ENCODE assay signal across 8 mouse cellular contexts in genomic region chr9:102719936-102720566, GRCm38 (mm10). TPM values are rescaled to one million over a fixed set of nuclear protein-coding genes. Genes with fewer than 3 reads are reported as not detected.
DNase-seq lines count a peak whose midpoint lies in the region; ATAC-seq and TF ChIP-seq lines count a peak whose summit lies in the region.

No protein-coding gene starts in this region.

- H3K4me1 ChIP-seq in cerebellum, adult 2 months (ENCODE audit: control insufficient read depth, insufficient read depth, low read length), result peaks cover 23% of the 10 kb centered on the region
- peaks cover 85% of the 10 kb centered on the region for H3K4me1 ChIP-seq in embryonic facial prominence, embryonic 10.5 days
- H3K4me1 ChIP-seq in hindbrain, embryonic 16.5 days (ENCODE audit: control insufficient read depth, insufficient read depth, low read depth, low read length), result peaks cover 69% of the 10 kb centered on the region

- WGBS in cerebellum, adult 2 months, result 52% methylated on average over 17 of the region's 17 CpGs
- WGBS in embryonic facial prominence, embryonic 10.5 days, result 70% methylated on average over 17 of the region's 17 CpGs
- 47% methylated on average over 17 of the region's 17 CpGs for WGBS in hindbrain, embryonic 16.5 days

- H3K36me3 ChIP-seq in embryonic facial prominence, embryonic 10.5 days (replicated peaks), result peaks cover 53% of the 10 kb centered on the region
- H3K36me3 ChIP-seq in hindbrain, embryonic 16.5 days (ENCODE audit: control insufficient read depth, insufficient read depth, low read length), result peaks cover 31% of the 10 kb centered on the region

- no peak for TF ChIP-seq CTCF in cerebellum, adult 2 months (IDR thresholded peaks at IDR 0.05; ENCODE audit: borderline replicate concordance, insufficient read depth, low read depth, low read length)

- H3K27me3 ChIP-seq in cerebellum, adult 2 months (ENCODE audit: control insufficient read depth, insufficient read depth, low read length), result no peaks in the 10 kb centered on the region
- H3K27me3 ChIP-seq in embryonic facial prominence, embryonic 10.5 days (replicated peaks; ENCODE audit: low read depth, poor library complexity, severe bottlenecking), result peaks cover 4% of the 10 kb centered on the region; the same call in 1 of the 2 replicates
- no peaks in the 10 kb centered on the region for H3K27me3 ChIP-seq in hindbrain, embryonic 16.5 days (replicated peaks; ENCODE audit: control insufficient read depth, insufficient read depth, low read length)

- no peak for TF ChIP-seq POLR2A in cerebellum, adult 2 months (IDR thresholded peaks at IDR 0.05; ENCODE audit: borderline replicate concordance, insufficient read depth, low read length)

- no peak for ATAC-seq in hindbrain, embryonic 16.5 days

- H3K4me3 ChIP-seq in cerebellum, adult 2 months (replicated peaks; ENCODE audit: insufficient read depth, low read depth, low read length), result peak overlapping the region; percentile 28
- peak overlapping the region; percentile 87 for H3K4me3 ChIP-seq in embryonic facial prominence, embryonic 10.5 days
- peak overlapping the region; percentile 89 for H3K4me3 ChIP-seq in hindbrain, embryonic 16.5 days (ENCODE audit: low read length)

- H3K9ac ChIP-seq in hindbrain, embryonic 16.5 days (ENCODE audit: low read depth, low read length), result peak overlapping the region; percentile 98

- H3K4me2 ChIP-seq in hindbrain, embryonic 16.5 days (ENCODE audit: low read length), result peak overlapping the region; percentile 93

- DNase-seq in cerebellum, adult 2 months, result peak in 1 of 2 experiments; percentile 30
- DNase-seq in cerebellum, adult 8-10 months, result no peak
- DNase-seq in embryonic facial prominence, embryonic 10.5 days (ENCODE audit: low spot score), result no peak
- peak; percentile 18 for DNase-seq in lung, postnatal 36 days
- DNase-seq in right cerebral cortex, postnatal 36 days (ENCODE audit: low spot score in 2 of 2), result no peak
- DNase-seq in cerebellum, postnatal 4 days (ENCODE audit: low spot score in 2 of 2), result no peak
- no peak for DNase-seq in layer of hippocampus, adult 9-11 months

- H3K9me3 ChIP-seq in embryonic facial prominence, embryonic 10.5 days, result no peaks in the 10 kb centered on the region
- H3K9me3 ChIP-seq in hindbrain, embryonic 16.5 days (ENCODE audit: control insufficient read depth, low read length), result no peaks in the 10 kb centered on the region

- no peak overlapping the region; the same call in 1 of the 2 replicates for H3K27ac ChIP-seq in cerebellum, adult 2 months (ENCODE audit: insufficient read depth, low read length)
- peak overlapping the region; percentile 68 for H3K27ac ChIP-seq in embryonic facial prominence, embryonic 10.5 days (replicated peaks)
- peak overlapping the region; percentile 98 for H3K27ac ChIP-seq in hindbrain, embryonic 16.5 days (ENCODE audit: low read depth, low read length)

RNA-seq across cellular contexts. Expression of gene Amotl2, which starts 3.6 kb away (rescaled TPM):
- polyA plus RNA-seq in cerebellum, adult 2 months (2012; rRNA removed), result 23.1 and 24.4 TPM in 2 replicates
- polyA plus RNA-seq in embryonic facial prominence, embryonic 10.5 days (2016; fragmentation: Nextera tagmentation; extraction: Ambion mirVana), result 61.4 and 64.0 TPM in 2 replicates
- polyA plus RNA-seq in hindbrain, embryonic 16.5 days (2015; fragmentation: Nextera tagmentation; extraction: Ambion mirVana), result 40.7 and 47.5 TPM in 2 replicates

Comparison
In these comparisons a context has a peak if more than half of its experiments do, and no peak if none do; other contexts are left out.
1. H3K4me3 ChIP-seq: peak in every context shown above with its lines; median percentile 89 in hindbrain, embryonic 16.5 days; 87 in embryonic facial prominence, embryonic 10.5 days; 28 in cerebellum, adult 2 months.